Mouse (Mus musculus) ES-E14 (cell line): ENCODE data around the gene Zfp207.
A peak's percentile ranks its signal among the peaks of the same experiment; 100 is the strongest.

Source experiments
- CHD2 ChIP-seq: IDR thresholded peaks from 2 replicates; pipeline ENCODE4 v1.6.1; 2014; ENCODE audit warnings: mild to moderate bottlenecking, low read depth, low read length, inconsistent platforms
- HCFC1 ChIP-seq: IDR thresholded peaks from 2 replicates; pipeline ENCODE4 v1.6.1; 2012; ENCODE audit warnings: low read length, inconsistent platforms, borderline replicate concordance; ENCODE audit not compliant: insufficient read depth
- MAFK ChIP-seq: IDR thresholded peaks from 2 replicates; pipeline ENCODE4 v1.6.1; 2014; ENCODE audit warnings: mild to moderate bottlenecking, low read depth, low read length, inconsistent platforms; ENCODE audit not compliant: insufficient read depth
- ZC3H11A ChIP-seq: IDR thresholded peaks from 2 replicates; pipeline ENCODE4 v1.6.1; 2012; ENCODE audit warnings: low read depth, mild to moderate bottlenecking, inconsistent platforms, low read length, borderline replicate concordance
- ZNF384 ChIP-seq: IDR thresholded peaks from 2 replicates; pipeline ENCODE4 v1.6.1; 2012; ENCODE audit warnings: low read depth, low read length, inconsistent platforms

DNA sequence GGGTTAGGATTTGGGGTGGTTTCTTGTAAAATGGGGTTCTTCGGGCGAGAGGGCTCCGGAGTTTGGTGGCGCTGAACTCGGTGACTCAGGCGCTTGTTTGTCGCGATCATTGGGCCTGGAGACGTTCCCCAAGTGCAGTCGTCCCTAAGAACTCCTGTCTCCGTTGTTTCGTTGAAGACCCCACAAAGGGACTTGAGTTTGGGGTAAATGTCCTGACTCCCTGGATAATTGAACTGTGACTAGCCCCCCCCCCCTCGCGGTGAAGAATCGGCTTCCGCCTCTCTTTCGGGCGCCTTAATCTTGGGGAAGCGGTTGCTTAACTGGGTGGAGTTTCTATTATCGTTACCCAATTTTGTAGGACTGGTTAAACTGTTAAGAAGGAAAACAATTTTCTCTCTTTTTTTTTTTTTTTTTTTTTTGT is 557 bp downstream of the Zfp207 start:
- no peak for TF ChIP-seq HCFC1
- no peak for TF ChIP-seq CHD2
- TF ChIP-seq ZC3H11A: no peak
- no peak for TF ChIP-seq MAFK
- peak; percentile 44; the same call in 1 of the 2 replicates for TF ChIP-seq ZNF384
